Mouse (Mus musculus) telencephalon, adult 2 months (tissue): ENCODE results near the gene Sdf2.
"Not testable (repeated sequence)": the region's sequence is repeated elsewhere in the genome, so short reads cannot be mapped to it uniquely, and the experiment has no call there.

ENCODE experiments used
- DNase-seq: peaks from one replicate; pipeline ENCODE4 v3.0.0-alpha.2; 2011; ENCODE audit warnings: low read depth, low spot score

Sdf2 gene

DNA sequence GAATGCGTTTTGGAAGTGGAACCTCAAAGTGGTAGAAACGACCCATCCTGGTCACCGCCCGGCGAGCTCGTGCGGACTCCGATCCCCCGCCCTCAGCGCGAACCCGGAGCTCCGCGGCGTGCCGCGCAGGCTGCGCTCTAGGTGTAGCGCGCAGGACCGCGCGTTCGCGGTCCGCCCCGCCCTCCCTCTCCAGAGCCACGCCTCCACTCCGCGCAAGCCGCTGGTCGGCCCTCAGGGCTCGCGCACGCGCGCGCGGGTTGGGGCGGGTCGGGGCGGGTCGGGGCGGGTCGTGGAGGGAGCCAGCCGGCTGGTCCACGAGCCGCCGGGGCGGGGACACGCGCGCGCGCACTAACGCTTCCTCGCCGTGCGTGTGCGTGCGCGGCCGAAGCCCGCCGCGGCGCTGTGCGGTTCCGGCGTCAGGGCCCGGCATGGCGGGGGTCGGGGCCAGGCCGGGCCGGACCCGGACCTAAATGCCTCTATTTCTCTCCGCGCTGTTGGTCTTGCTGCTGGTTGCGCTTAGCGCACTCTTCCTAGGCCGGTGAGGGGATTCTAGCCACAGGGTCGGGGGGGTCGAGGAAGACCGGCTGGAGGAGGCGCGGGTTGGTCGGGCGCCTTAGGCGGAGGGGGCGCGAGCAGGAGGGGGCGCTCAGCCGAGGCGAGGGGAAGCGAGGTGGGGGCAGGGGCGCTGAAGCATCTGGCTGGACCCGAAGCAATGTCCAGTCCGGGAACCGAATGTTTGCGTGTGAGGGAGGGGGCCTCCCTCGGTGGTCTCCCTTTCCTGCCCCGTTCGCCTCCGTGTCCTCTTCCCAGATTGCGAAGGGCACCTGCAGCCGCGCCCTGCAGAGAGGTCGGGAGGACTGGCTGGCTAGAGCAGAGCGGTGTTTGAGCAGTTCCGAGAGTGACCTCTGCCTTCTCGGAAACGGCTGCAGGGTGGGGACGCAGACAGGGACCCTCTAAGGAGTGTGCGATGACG is 16.1 kb downstream of the Sdf2 start, which contains the start of gene 2610507B11Rik:
Gene 2610507B11Rik (plus strand): TSS at position 373 of the 973 bp plus-strand sequence.
- peak; percentile 87 for DNase-seq

DNA sequence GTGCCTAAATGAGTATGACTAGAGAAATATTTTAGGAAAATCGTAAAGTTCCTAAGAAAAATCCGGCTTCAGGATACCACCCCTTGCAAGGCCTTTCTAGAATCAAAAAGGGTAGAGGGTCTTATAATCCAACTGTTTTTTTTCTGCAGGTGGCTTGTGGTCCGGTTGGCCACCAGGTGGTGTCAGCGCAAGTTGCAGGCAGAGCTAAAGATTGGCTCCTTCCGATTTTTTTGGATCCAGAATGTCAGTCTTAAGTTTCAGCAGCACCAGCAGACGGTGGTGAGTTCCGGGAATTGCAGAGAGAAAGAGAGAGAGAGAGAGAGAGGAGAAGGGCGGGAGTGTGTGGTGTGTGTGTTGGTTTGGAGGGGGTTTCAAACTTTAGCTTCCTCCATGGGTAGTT is 17.0 kb downstream of the Sdf2 start:
- DNase-seq = peak; percentile 58

DNA sequence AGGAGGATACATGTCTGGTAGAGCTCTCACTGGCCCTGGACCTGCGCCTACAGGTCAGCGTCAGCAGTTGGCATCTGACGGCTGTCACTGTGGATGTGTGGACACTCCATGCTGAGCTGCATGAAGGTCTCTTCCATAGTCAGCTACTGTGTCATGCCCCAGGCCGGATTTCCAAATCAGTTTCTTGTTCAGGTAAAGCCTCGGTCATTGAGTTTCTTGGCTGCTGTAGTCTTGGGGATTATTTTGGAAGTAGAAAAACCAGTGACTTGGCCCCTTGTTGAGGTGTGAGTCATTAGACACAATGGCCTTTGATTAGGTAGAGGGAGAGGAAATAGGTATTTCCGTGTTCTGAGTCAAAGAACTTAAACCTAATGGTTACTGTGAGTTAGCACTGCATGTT is 20.0 kb downstream of the Sdf2 start:
- DNase-seq = no peak

DNA sequence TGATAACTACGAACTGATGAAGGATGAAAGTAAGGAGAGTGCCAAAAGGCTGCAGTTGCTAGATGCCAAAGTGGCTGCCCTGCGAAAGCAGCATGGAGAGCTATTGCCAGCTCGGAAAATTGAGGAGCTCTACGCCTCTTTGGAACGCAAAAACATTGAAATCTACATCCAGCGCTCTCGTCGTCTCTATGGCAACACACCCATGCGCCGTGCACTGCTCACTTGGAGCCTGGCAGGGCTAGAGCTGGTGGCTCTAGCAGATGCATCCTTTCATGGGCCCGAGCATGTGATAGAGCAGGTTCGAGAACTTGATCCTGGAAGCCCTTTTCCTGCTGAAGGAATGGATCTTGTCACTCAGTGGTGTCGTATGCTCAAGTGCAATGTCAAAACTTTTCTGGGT is 26.4 kb downstream of the Sdf2 start:
- DNase-seq = peak; percentile 79

DNA sequence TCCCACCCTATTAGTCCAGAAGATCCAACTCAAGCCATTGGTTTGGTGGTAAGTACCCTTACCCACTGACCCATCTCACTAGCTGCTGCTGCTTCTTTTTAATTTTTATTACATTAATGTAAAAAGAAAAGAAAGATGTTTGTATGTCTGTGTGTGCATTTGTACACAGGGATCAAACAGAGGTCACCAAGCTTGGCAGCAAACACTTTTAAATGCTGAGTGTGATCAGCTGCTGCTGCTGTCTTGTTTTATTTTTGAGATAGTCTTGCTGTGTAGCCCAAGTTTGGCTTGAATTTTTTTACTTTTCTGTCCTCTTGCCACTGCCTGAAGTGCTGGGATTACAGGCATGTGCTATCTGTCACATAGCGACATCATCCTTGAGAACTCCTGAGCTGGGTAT is 30.1 kb downstream of the Sdf2 start:
- no peak for DNase-seq

DNA sequence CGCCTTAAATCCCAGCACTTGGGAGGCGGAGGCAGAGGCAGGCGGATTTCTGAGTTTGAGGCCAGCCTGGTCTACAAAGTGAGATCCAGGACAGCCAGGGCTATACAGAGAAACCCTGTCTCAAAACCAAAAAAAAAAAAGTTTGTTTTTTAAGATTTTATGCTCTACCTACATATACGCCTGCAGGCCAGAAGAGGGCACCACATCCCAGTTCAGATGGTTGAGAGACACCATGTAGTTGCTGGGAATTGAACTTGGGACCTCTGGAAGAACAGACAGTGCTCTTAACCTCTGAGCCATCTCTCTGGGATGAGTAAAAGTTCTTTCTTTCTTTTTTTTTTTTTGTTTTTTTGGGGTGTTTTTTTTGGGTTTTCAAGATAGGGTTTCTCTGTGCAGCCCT is 30.6 kb downstream of the Sdf2 start:
- DNase-seq = not testable (repeated sequence)

DNA sequence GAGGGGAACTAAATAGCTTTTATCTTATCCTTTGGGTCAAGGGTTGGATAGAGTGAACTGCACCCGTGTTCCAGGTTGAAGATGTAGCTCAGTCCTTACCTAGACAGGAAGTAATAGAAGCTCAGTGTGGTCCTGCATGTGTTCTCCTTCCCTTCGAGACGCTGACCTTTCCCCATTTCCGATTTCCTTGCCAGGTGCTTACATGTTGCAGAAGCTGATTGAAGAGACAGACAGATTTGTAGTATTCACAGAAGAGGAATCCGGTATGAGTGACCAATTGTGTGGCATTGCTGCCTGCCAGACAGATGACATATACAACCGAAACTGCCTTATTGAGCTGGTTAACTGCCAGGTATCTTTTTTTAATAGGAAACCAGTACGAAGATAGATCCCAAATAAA is 33.3 kb downstream of the Sdf2 start:
- no peak for DNase-seq

DNA sequence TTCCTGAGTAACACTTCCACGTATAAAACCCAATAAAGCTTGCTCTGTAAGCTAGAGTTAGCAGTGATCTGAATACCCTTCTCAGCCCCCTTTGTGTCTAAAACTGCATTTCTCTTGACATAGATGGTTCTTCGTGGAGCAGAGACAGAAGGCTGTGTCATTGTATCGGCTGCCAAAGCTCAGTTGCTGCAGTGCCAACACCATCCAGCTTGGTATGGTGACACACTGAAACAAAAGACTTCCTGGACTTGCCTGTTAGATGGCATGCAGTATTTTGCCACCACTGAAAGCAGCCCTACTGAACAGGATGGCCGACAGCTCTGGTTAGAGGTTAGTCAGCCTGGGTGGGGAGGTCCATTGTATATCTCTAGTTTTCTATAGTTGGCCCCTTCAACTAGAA is 34.0 kb downstream of the Sdf2 start:
- no peak for DNase-seq

DNA sequence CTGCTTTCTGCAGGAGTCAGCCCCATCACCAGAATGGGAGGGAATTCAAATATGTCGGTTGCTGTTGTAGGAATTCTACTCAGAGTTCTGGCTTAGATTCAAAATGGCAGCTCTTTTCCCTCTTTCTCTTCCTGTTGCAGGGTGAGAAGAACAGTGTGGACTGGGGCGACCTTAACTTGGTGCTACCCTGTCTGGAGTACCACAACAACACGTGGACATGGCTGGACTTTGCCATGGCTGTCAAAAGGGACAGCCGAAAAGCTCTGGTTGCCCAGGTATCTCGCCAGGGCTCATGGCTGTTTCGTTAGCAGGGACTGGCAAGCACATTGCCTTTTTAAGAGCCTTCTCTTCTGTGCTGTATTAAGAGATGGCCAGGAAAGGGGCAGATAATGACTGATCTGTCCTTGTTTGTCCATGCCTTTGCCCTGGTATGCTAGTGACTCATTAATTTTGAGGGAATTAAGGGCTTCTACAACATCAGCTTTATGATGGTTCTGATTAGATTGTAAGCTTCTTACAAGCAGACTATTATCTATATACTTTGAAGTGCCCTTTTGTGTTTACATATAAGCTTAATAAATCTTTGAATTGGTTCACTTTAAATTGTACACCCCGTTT is 43.7 kb downstream of the Sdf2 start:
- DNase-seq = no peak

DNA sequence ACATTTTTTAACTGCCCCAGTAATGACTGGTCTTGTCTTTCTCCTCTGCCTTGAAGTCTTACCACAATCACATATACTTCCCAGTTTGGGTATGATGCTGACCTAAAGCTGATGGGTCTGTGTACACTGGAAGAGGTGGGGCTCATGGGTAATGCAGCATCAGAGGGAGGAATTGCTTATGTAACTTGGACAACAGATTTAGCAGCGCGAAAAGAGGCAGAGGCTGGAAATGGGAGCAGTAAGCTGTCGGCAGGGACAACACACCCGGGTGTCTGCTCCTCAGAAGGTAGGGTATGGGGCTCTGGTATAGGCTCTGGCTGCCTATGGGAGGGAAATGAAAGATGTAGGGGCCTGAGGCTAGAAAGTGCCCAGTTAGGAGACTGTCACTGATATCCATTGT is 45.1 kb downstream of the Sdf2 start, which contains the start of gene BC030499:
Gene BC030499 (plus strand): TSS at position 188 of the 400 bp plus-strand sequence.
- peak; percentile 53 for DNase-seq

DNA sequence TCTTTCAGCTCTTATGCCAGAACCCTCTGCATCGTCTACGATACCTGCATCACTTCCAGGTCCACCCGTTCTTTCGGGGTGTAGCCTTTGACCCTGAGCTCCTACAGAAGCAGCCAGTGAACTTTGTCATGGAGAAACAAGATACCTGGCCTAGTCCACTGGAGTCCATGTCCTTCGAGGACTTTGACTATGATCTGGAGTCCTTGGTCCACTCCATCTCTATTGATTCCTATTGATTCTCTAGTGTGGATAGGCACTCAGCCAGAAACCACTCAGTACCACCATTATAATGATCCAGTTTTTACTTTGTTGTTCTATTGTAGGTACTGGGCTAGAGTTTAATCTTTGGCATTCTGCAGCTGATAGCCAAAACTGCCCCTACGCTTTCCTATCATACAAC is 49.0 kb downstream of the Sdf2 start:
- DNase-seq = no peak

DNA sequence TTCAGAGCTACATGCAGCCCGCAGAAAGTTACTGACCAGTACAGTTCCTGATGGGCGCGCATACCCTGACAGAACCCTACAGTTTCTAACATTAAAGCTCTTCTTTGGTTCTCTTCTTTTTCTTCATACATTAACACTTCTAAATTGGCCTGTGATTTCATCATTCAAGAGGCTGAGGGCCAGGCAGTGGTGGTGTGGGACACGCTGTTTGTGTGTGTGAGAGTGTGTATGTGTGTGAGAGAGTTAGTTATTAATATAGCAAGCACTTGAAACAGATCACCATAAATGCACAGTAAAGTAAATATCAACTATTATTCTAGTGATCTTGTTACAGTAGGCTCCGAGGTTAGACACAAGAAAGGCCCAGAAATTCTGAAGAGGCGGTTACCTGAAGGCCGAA is 55.4 kb downstream of the Sdf2 start:
- no peak for DNase-seq

DNA sequence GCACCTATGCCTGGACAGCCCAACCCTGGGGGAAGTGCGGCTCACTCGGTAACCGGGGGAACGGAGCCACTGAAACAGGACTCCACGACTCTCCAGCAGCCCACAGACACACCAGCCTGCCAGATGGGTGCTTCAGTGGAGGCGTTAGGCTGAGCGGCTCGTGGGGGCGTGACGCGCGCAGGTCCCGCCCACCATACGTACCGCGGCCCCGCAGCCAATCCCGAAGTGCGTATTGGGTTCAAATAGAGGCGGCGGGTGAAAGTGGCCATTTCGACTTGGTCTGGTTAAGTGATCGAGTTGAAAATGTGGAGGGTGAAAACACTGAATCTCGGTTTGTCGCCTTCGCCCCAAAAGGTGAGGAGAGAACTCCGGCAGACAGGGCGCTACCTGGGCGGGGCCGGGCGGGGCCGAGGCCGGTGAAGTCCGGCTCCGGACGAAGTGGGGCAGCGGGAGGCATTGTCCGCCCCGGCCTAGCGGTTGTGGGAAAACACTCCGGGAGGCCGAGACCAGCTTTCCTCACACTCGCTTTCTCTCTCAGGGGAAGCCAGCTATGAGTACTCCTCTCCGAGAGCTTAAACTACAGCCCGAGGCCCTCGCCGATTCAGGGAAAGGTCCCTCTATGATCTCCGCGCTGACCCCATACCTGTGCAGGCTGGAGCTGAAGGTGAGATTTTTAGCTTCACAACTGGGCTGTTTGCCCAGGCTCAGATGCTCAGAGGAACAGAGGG is 56.0 kb downstream of the Sdf2 start, which contains the start of gene Spag5:
Gene Spag5 (plus strand): TSS at position 173 of the 728 bp plus-strand sequence.
- DNase-seq = peak; percentile 86
